Mouse (Mus musculus) CH12.LX (cell line): ENCODE data around the gene Acot4. TPM values are rescaled to one million over a fixed set of nuclear protein-coding genes. Genes with fewer than 3 reads are reported as not detected.

Experiments
- DNase-seq: peaks from one replicate; pipeline ENCODE4 v3.0.0-alpha.2; 2013; ENCODE audit errors: extremely low read depth
- H3K27ac ChIP-seq: 2 replicates; pipeline ENCODE4 v1.5.1; 2012; ENCODE audit warnings: low read depth, mild to moderate bottlenecking, control low read depth, moderate library complexity; ENCODE audit not compliant: insufficient read depth
- H3K27me3 ChIP-seq: replicated peaks from 2 replicates; pipeline ENCODE3; 2012; ENCODE audit warnings: inconsistent platforms
- H3K36me3 ChIP-seq, 2 experiments: replicated peaks in 1 of 2; 2 replicates each; pipeline versions ENCODE3 to v1.6.1; 2012; ENCODE audit warnings: inconsistent platforms in 1 of 2, low read length in 1 of 2, mild to moderate bottlenecking in 1 of 2, mixed read lengths in 1 of 2, moderate library complexity in 1 of 2; ENCODE audit not compliant: control insufficient read depth in 1 of 2, insufficient read depth in 1 of 2
- H3K4me1 ChIP-seq, 2 experiments: 2 replicates each; pipeline ENCODE4 v1.6.1; 2012; ENCODE audit warnings: inconsistent platforms in 1 of 2, moderate library complexity in 1 of 2; ENCODE audit not compliant: insufficient read depth in 2 of 2, control insufficient read depth in 1 of 2
- H3K4me2 ChIP-seq: 2 replicates; pipeline ENCODE4 v1.6.1; 2012; ENCODE audit warnings: low read depth, mild to moderate bottlenecking, control low read depth; ENCODE audit not compliant: poor library complexity, insufficient read depth, severe bottlenecking
- H3K4me3 ChIP-seq, 3 experiments: fragments of 150-350 bp in 1 of 3; sonication (generic) in 1 of 3; replicated peaks in 1 of 3; 2 replicates each; pipeline versions ENCODE3 to v1.5.1; 2011 to 2012; ENCODE audit warnings: low read depth in 2 of 3, low read length in 2 of 3, mild to moderate bottlenecking in 2 of 3, moderate library complexity in 2 of 3, control low read depth in 1 of 3, improper control_type of control experiment in 1 of 3, inconsistent platforms in 1 of 3, mixed read lengths in 1 of 3; ENCODE audit not compliant: poor library complexity in 1 of 3
- H3K79me2 ChIP-seq: replicated peaks from 2 replicates; pipeline ENCODE4 v1.6.1; 2012; ENCODE audit warnings: mild to moderate bottlenecking, moderate library complexity; ENCODE audit not compliant: control insufficient read depth, poor library complexity, insufficient read depth, severe bottlenecking; ENCODE audit errors: extremely low read depth
- H3K9ac ChIP-seq: 2 replicates; pipeline ENCODE4 v1.6.1; 2012; ENCODE audit warnings: low read depth, mild to moderate bottlenecking, control low read depth, moderate library complexity; ENCODE audit not compliant: insufficient read depth
- H3K9me3 ChIP-seq: replicated peaks from 2 replicates; pipeline ENCODE3; 2012; ENCODE audit warnings: low read length, inconsistent platforms, mixed read lengths
- BHLHE40 ChIP-seq: IDR thresholded peaks from 2 replicates; pipeline ENCODE4 v1.6.1; 2011; ENCODE audit warnings: mild to moderate bottlenecking, low read depth, low read length, improper control_type of control experiment
- CTCF ChIP-seq, 2 experiments: IDR thresholded peaks in 1 of 2; conservative IDR thresholded peaks in 1 of 2; 2 replicates each; pipeline ENCODE4 v1.5.1; 2011 to 2012; ENCODE audit warnings: low read depth in 2 of 2, low read length in 2 of 2, improper control_type of control experiment in 1 of 2, inconsistent platforms in 1 of 2, mild to moderate bottlenecking in 1 of 2, moderate library complexity in 1 of 2
- ELF1 ChIP-seq: IDR thresholded peaks from 2 replicates; pipeline ENCODE4 v1.6.1; 2014; ENCODE audit warnings: low read depth, mild to moderate bottlenecking, inconsistent platforms, low read length, improper control_type of control experiment
- ETS1 ChIP-seq: conservative IDR thresholded peaks from 2 replicates; pipeline ENCODE4 v1.6.1; 2012; ENCODE audit warnings: low read depth, mild to moderate bottlenecking, inconsistent platforms, low read length, improper control_type of control experiment, moderate library complexity
- HCFC1 ChIP-seq: IDR thresholded peaks from 2 replicates; pipeline ENCODE4 v1.6.1; 2012; ENCODE audit warnings: low read depth, mild to moderate bottlenecking, inconsistent platforms, low read length, improper control_type of control experiment
- MAX ChIP-seq: IDR thresholded peaks from 2 replicates; pipeline ENCODE4 v1.6.1; 2011; ENCODE audit warnings: low read length, improper control_type of control experiment
- MYC ChIP-seq: IDR thresholded peaks from 2 replicates; pipeline ENCODE4 v1.6.1; 2011; ENCODE audit warnings: low read depth, mild to moderate bottlenecking, improper control_type of control experiment, low read length
- POLR2A ChIP-seq: IDR thresholded peaks from 2 replicates; pipeline ENCODE4 v1.6.1; 2011; ENCODE audit warnings: low read depth, mild to moderate bottlenecking, improper control_type of control experiment, low read length
- POLR2AphosphoS2 ChIP-seq: IDR thresholded peaks from 2 replicates; pipeline ENCODE4 v1.6.1; 2011; ENCODE audit warnings: low read depth, low read length, improper control_type of control experiment
- RAD21 ChIP-seq: IDR thresholded peaks from 2 replicates; pipeline ENCODE4 v1.6.1; 2011; ENCODE audit warnings: low read depth, mild to moderate bottlenecking, low read length, improper control_type of control experiment, moderate library complexity
- USF1 ChIP-seq: IDR thresholded peaks from 2 replicates; pipeline ENCODE4 v1.6.1; 2014; ENCODE audit warnings: low read depth, mild to moderate bottlenecking, inconsistent platforms, low read length, improper control_type of control experiment
- ZC3H11A ChIP-seq: IDR thresholded peaks from 2 replicates; pipeline ENCODE4 v1.6.1; 2012; ENCODE audit warnings: low read depth, mild to moderate bottlenecking, inconsistent platforms, low read length, improper control_type of control experiment
- ZNF384 ChIP-seq: IDR thresholded peaks from 2 replicates; pipeline ENCODE4 v1.6.1; 2012; ENCODE audit warnings: low read depth, low read length, improper control_type of control experiment, inconsistent platforms
- dilution Hi-C: fragments of 300-500 bp; cut with MboI; formaldehyde crosslinking; loops from 2 replicates; pipeline ENCODE4 v1.14.3; 2020; ENCODE audit warnings: low sequenced_read_pairs; ENCODE audit not compliant: extremely low pct_unique_long_range_greater_than_20kb, extremely low pct_ligation_motif_present
- in situ Hi-C: fragments of 300-500 bp; cut with MboI; formaldehyde crosslinking; loops from 3 replicates; pipeline ENCODE4 v1.14.3; 2019; ENCODE audit warnings: low sequenced_read_pairs, low pct_ligation_motif_present, low pct_unique_long_range_greater_than_20kb, mixed read lengths
- polyA plus RNA-seq: library from polyadenylated mRNA; unstranded; fragments of >175 nt; gene quantifications from 2 replicates; pipeline ENCODE4 v1.2.1, GENCODE M21; 2012; ENCODE audit warnings: low read depth; ENCODE audit not compliant: insufficient read length
- total RNA-seq, 2 experiments: library from RNA; depleted of rRNA; stranded (reverse); fragments of 300-350 nt in 1 of 2; fragments of >200 nt in 1 of 2; gene quantifications; 2 replicates each; pipeline ENCODE4 v1.2.3; 2012 to 2014

The Acot4 gene
- total and polyA plus RNA-seq, 3 experiments = not detected

DNA sequence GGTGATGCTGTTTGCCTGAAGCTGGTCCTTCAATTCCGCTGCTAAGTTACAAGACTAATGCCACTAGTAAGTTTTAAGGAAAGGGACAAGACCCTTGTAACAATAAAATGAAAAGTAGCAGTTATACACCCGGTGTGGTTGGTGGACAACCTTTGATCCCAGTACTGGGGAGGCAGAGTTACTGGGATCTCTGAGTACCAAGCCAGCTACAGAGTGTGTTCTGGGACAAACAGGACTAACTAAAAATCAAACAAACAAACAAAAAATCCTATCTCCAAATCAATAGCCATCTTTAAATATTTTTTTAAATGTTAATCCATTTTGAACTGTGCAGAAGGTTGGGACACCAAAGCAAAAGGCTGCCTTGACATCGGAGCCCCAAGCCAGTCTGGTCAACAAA, 28.0 kb upstream of the Acot4 start:
- no peaks in the 10 kb centered on the region for H3K36me3 ChIP-seq
- no peaks in the 10 kb centered on the region for H3K9me3 ChIP-seq
- H3K27me3 ChIP-seq = no peaks in the 10 kb centered on the region
- TF ChIP-seq ETS1 = no peak
- no peak for TF ChIP-seq POLR2AphosphoS2
- TF ChIP-seq BHLHE40 = no peak
- TF ChIP-seq HCFC1 = no peak
- TF ChIP-seq ELF1 = no peak
- TF ChIP-seq MYC = no peak
- DNase-seq = no peak
- H3K4me3 ChIP-seq = no peak overlapping the region
- dilution Hi-C loops (no loop called here), in situ Hi-C loops (no loop called here)
- H3K4me2 ChIP-seq = no peak overlapping the region
- peaks cover 2 to 3% of the 10 kb centered on the region in 2 experiments; a peak in 2 of 4 replicates for H3K4me1 ChIP-seq
- no peak overlapping the region for H3K27ac ChIP-seq
- no peaks in the 10 kb centered on the region for H3K79me2 ChIP-seq
- H3K9ac ChIP-seq = no peak overlapping the region

DNA sequence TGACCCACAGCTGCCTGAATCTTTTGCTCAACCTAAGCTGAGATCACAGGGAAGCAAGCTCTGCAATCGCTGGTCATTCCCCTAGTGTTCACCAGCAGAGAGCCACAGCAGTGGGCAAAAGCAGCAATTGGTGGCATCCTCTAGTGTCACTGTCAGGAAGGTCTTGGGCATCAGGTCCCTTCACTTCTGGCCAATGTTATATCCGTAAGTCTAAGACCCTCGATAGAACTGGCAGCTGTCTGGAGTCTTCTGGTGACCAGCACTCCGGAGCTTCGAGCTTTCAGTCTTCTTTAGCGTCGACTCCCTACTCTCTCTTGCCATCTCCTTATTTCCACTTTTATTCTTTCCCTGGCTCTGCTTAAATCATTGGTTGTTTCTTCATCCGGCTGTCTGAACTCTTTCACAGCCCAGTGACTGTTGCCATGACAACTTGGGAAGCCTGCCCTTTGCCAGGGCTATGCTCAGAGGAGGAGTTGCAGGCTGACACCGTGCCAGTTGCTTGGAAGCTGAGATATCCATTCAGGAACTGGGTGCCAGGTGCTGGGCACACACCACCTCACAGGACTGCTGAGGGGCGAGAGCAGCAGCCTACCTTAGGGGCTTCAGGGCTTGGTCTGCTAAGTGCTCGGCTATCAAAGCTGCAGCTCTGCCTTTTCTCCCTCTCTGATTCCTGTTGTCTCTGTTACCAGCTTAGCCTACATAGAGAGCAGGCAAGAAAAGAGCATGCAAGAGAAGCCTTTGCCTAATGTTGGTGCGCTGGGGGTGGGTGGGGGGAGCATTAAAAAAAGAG, 26.7 kb upstream of the Acot4 start:
- dilution Hi-C loops (no loop called here), in situ Hi-C loops (no loop called here)
- Histone ChIP-seq H3K4me3 (no peak overlapping the region), H3K27ac (no peak overlapping the region)
- TF ChIP-seq MAX (no peak), USF1 (no peak), RAD21 (no peak), POLR2A (no peak), ZNF384 (no peak), ZC3H11A (no peak), ETS1 (no peak)
- TF ChIP-seq, all 38 proteins: peak for 0
- no peaks in the 10 kb centered on the region for H3K9me3 ChIP-seq
- no peaks in the 10 kb centered on the region for H3K79me2 ChIP-seq
- no peaks in the 10 kb centered on the region for H3K36me3 ChIP-seq
- no peaks in the 10 kb centered on the region for H3K27me3 ChIP-seq
- no peak overlapping the region for H3K9ac ChIP-seq
- H3K4me2 ChIP-seq = no peak overlapping the region
- no peak for DNase-seq
- peaks cover 3 to 9% of the 10 kb centered on the region in 2 experiments; a peak in 2 of 4 replicates for H3K4me1 ChIP-seq

DNA sequence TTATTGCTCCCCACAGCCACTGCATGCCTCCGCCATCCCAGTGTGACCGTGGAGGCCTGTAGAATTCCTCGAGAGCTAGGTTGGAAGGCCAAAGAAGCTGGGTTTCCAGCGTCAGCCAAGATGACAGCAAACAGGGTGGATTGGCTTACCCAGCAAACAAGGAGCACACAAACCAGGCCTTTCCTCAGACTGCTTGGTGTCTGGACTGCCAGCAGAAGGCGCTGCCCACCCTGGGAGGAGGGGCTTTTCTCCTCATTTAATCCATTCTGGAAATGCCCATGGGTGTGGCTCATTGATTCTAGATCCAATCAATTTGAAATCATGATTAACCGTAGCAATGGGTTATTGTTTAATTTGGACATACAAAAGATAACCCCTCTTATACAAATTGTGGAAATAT, 25.0 kb upstream of the Acot4 start:
- H3K9ac ChIP-seq = no peak overlapping the region
- in situ Hi-C loops = no loop called here
- peaks cover 3 to 9% of the 10 kb centered on the region in 2 experiments; a peak in 2 of 4 replicates for H3K4me1 ChIP-seq
- no peaks in the 10 kb centered on the region for H3K27me3 ChIP-seq
- no peaks in the 10 kb centered on the region for H3K79me2 ChIP-seq
- no peaks in the 10 kb centered on the region for H3K36me3 ChIP-seq
- dilution Hi-C loops = no loop called here
- H3K4me2 ChIP-seq = no peak overlapping the region
- no peak for TF ChIP-seq HCFC1
- peak in 1 of 2 experiments; percentile 44; a peak in 2 of 4 replicates for TF ChIP-seq CTCF (conservative IDR thresholded peaks at IDR 0.05 in 1 of 2, IDR thresholded peaks at IDR 0.05 in 1 of 2; ENCODE audit: low read depth in 2 of 2, low read length in 2 of 2)
- no peak overlapping the region for H3K4me3 ChIP-seq
- DNase-seq = no peak
- H3K27ac ChIP-seq = no peak overlapping the region
- no peaks in the 10 kb centered on the region for H3K9me3 ChIP-seq
